Mouse (Mus musculus) inflammation-experienced regulatory T-cells, adult 6 months (primary cell): ENCODE data around the gene Spem1. TPM values are rescaled to one million over a fixed set of nuclear protein-coding genes. Genes with fewer than 3 reads are reported as not detected.

Experiments used
- ATAC-seq: one replicate; pipeline ENCODE4 v1.8.0; 2017
- polyA plus RNA-seq, 3 experiments: library from polyadenylated mRNA; unstranded; fragments of 100-300 nt; shearing (Covaris generic); gene quantifications; one replicate each; pipeline ENCODE4 v1.2.1; 2017

Gene Spem1
- polyA plus RNA-seq, 3 experiments from 2014 or later = not detected

- no peak for ATAC-seq
Observed at GRCm38 (mm10) chr11:69835966-69836335, 14.0 kb upstream of the Spem1 start.

- ATAC-seq = no peak
Observed at GRCm38 (mm10) chr11:69835326-69835965, 13.5 kb upstream of the Spem1 start.

- ATAC-seq = no peak
Observed at GRCm38 (mm10) chr11:69834001-69834549, 12.1 kb upstream of the Spem1 start.

- no peak for ATAC-seq
Observed at GRCm38 (mm10) chr11:69833554-69833953, 11.6 kb upstream of the Spem1 start.

- no peak for ATAC-seq
Observed at GRCm38 (mm10) chr11:69828832-69829231, 6.9 kb upstream of the Spem1 start.

GRCm38 (mm10) chr11:69823456-69823855, 1.5 kb upstream of the Spem1 start:
- ATAC-seq = no peak

GRCm38 (mm10) chr11:69818871-69819270, 3.1 kb downstream of the Spem1 start:
- no peak for ATAC-seq

- no peak for ATAC-seq
Observed at GRCm38 (mm10) chr11:69818365-69818764, 3.6 kb downstream of the Spem1 start, which contains the start of gene Spem2. TSS of gene Spem2 (minus strand) at chr11:69818465.

- ATAC-seq = no peak
Observed at GRCm38 (mm10) chr11:69816520-69816919, 5.5 kb downstream of the Spem1 start.

GRCm38 (mm10) chr11:69815155-69815554, 6.8 kb downstream of the Spem1 start, which contains the start of gene Gm39566:
TSS of gene Gm39566 (minus strand) at chr11:69815298.
- no peak for ATAC-seq

- no peak for ATAC-seq
Observed at GRCm38 (mm10) chr11:69810280-69810679, 11.7 kb downstream of the Spem1 start.

GRCm38 (mm10) chr11:69807641-69808040, 14.3 kb downstream of the Spem1 start:
- ATAC-seq = no peak

GRCm38 (mm10) chr11:69806378-69806777, 15.6 kb downstream of the Spem1 start:
- ATAC-seq = no peak

GRCm38 (mm10) chr11:69804972-69805909, 16.7 kb downstream of the Spem1 start, which contains the start of gene Tmem102:
TSS of gene Tmem102 (minus strand) at chr11:69805624.
- no peak for ATAC-seq

- no peak for ATAC-seq
Observed at GRCm38 (mm10) chr11:69804652-69804940, 17.4 kb downstream of the Spem1 start.

GRCm38 (mm10) chr11:69803786-69804651, 18.0 kb downstream of the Spem1 start:
- peak; percentile 63 for ATAC-seq

- no peak for ATAC-seq
Observed at GRCm38 (mm10) chr11:69803328-69803727, 18.7 kb downstream of the Spem1 start.

GRCm38 (mm10) chr11:69802648-69803105, 19.3 kb downstream of the Spem1 start:
- peak; percentile 36 for ATAC-seq

- no peak for ATAC-seq
Observed at GRCm38 (mm10) chr11:69801379-69801977, 20.5 kb downstream of the Spem1 start, which contains the start of gene Fgf11. TSS of gene Fgf11 (minus strand) at chr11:69801857.

- ATAC-seq = no peak
Observed at GRCm38 (mm10) chr11:69800392-69801197, 21.4 kb downstream of the Spem1 start.

GRCm38 (mm10) chr11:69800138-69800391, 21.9 kb downstream of the Spem1 start:
- no peak for ATAC-seq
